ENCODE assay signal across 10 mouse cellular contexts in genomic region chr4:62274841-62275536, GRCm38 (mm10). TPM values are rescaled to one million over a fixed set of nuclear protein-coding genes. Genes with fewer than 3 reads are reported as not detected.
DNase-seq lines count a peak whose midpoint lies in the region.
"Had no signal": no experiment of that assay in that cellular context is flagged by ENCODE, and none has a peak within 500 bp of the region (broad histone marks: within the 10 kb centered on the region; RNA-seq: fewer than 3 reads in every experiment).

No protein-coding gene starts in this region.

- no peaks in the 10 kb centered on the region for H3K9me3 ChIP-seq in midbrain, embryonic 10.5 days (replicated peaks)
- H3K9me3 ChIP-seq: megakaryocyte, embryonic 14.5 days had no signal

- H3K27me3 ChIP-seq in midbrain, embryonic 10.5 days (ENCODE audit: low read depth, poor library complexity, severe bottlenecking) = no peaks in the 10 kb centered on the region

- peaks cover 28% of the 10 kb centered on the region for H3K4me1 ChIP-seq in midbrain, embryonic 10.5 days

- H3K36me3 ChIP-seq in midbrain, embryonic 10.5 days = no peaks in the 10 kb centered on the region

- H3K27ac ChIP-seq in midbrain, embryonic 10.5 days (replicated peaks) = peak overlapping the region; percentile 86

- H3K4me3 ChIP-seq in midbrain, embryonic 10.5 days = peak overlapping the region; percentile 16; the same call in 1 of the 2 replicates
- H3K4me3 ChIP-seq: megakaryocyte, embryonic 14.5 days had no signal

- 12% methylated on average over 12 of the region's 12 CpGs for WGBS in midbrain, embryonic 10.5 days

- DNase-seq in adrenal gland, adult (ENCODE audit: inconsistent age in 2 of 2, low spot score in 1 of 2) = peak; percentile 34 to 38
- no peak for DNase-seq in adrenal gland, postnatal 10 days
- peak; percentile 61 to 62 for DNase-seq in right cerebral cortex, postnatal 10 days (ENCODE audit: low spot score in 2 of 2)
- DNase-seq in right cerebral cortex, postnatal 14 days = no peak
- peak; percentile 80 for DNase-seq in midbrain, embryonic 10.5 days (ENCODE audit: low spot score)
- DNase-seq in cerebellum, adult 8-10 months = no peak
- DNase-seq in c-Kit-positive CD71-positive TER-119-positive erythroid progenitor cells, embryonic 14.5 days (ENCODE audit: low spot score) = no peak
- no peak for DNase-seq in right cerebral cortex, postnatal 4 days
- DNase-seq: kidney, adult 18-20 months had no signal

RNA-seq across cellular contexts. Expression of gene Slc31a2, which starts 12.6 kb away (rescaled TPM):
- total RNA-seq in adrenal gland, postnatal 10 days (2021) = 10 to 100 TPM; 14.8 to 16.6 TPM
- 12.1 and 12.4 TPM in 2 replicates for polyA plus RNA-seq in midbrain, embryonic 10.5 days (2016; fragmentation: Nextera tagmentation; extraction: Ambion mirVana)

RNA-seq across cellular contexts. Expression of gene Zfp37, which starts 44.1 kb away (rescaled TPM):
- total RNA-seq in adrenal gland, postnatal 10 days (2021) = 1 to 10 TPM; 5.0 to 6.0 TPM
- 20.3 and 28.2 TPM in 2 replicates for polyA plus RNA-seq in midbrain, embryonic 10.5 days (2016; fragmentation: Nextera tagmentation; extraction: Ambion mirVana)

Comparison
In these comparisons a context has a peak if more than half of its experiments do, and no peak if none do; other contexts are left out.
1. DNase-seq: peak in adrenal gland, adult (2 of 2), right cerebral cortex, postnatal 10 days (2 of 2) and midbrain, embryonic 10.5 days (single experiment); none in adrenal gland, postnatal 10 days (single experiment), right cerebral cortex, postnatal 14 days (single experiment), cerebellum, adult 8-10 months (single experiment), c-Kit-positive CD71-positive TER-119-positive erythroid progenitor cells, embryonic 14.5 days (single experiment) and right cerebral cortex, postnatal 4 days (single experiment).